Mouse (Mus musculus) liver, adult (tissue): ENCODE data around the gene Gm21969.

ENCODE experiments used
- GATA4 ChIP-seq: IDR thresholded peaks from 2 replicates; pipeline ENCODE4 v1.6.1; 2014; ENCODE audit warnings: mild to moderate bottlenecking, low read length; ENCODE audit not compliant: insufficient replicate concordance

The Gm21969 gene

DNA sequence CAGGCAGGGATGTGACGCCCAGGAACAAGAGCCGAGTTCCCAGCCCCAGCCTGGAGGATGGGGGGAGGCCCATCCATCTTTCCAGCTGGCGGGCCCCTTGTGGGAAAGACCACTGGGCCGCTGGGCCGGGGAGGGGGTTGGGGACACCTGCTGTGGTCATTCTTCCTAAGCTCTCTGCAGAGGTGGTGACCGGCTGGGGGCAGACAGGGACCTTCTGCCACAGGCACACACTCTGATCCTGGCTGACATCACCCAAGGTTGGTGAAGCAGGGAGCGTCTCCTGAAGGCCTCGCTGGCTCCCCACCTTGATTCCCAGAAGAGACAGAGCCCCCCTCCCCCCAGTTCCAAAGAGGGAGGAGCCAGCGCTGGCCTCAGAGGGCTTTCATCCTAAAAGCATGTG, 94.8 kb downstream of the Gm21969 start:
- no peak for TF ChIP-seq GATA4

DNA sequence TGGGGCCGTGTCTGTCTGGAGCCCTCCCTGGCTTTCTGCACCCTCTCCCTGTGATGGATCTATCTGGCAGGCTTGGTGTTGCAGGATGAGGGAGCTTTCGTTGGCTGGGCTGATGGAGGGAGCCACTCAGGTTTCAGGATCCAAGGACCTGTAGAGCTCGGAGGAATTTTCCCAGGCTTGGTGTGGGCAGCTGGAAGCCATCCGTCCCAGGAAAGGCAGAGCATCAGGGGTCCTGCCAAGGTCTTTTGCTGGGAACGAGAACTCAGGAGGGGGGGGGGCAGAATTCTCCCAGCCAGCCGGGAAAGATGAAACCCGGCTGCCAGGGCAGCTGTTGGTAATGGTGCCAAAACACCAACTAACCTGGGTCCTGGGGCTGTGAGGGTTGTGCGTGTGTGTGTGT, 95.6 kb downstream of the Gm21969 start:
- TF ChIP-seq GATA4, result no peak

DNA sequence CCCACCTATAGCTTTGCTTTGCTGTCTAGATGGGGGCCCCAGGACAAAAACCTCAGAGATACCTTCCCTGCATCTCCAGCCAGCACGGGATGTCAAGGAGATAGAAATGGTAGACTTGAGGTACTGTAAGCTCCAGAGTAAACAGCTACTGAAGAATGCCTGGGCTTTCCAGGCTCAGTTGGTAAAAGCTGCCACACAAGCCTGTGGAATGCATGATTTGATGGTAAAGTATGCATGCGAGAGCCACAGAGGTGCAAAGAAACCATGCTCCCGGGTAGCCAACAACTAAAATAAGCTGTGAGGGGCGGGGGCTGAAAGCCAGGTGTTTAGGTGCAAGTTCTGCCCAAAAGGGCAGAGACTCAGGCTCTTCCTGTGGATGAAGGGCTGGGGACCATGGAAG, 99.9 kb downstream of the Gm21969 start:
- no peak for TF ChIP-seq GATA4

DNA sequence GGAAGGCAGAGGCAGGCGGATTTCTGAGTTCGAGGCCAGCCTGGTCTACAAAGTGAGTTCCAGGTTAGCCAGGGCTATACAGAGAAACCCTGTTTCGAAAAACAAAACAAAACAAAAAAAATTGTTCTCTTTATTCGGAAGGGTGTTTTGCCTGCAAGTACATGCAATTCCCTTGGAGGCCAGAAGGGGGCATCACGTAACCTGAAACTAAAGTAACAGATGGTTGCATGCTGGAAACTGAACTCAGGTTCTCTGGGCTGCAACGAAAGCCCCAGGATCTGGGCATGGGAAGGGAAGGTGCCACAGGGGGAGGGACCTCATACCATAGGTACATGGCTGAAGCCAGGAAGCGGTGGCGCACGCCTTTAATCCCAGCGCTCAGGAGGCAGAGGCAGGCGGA, 100.5 kb downstream of the Gm21969 start:
- TF ChIP-seq GATA4, result no peak

DNA sequence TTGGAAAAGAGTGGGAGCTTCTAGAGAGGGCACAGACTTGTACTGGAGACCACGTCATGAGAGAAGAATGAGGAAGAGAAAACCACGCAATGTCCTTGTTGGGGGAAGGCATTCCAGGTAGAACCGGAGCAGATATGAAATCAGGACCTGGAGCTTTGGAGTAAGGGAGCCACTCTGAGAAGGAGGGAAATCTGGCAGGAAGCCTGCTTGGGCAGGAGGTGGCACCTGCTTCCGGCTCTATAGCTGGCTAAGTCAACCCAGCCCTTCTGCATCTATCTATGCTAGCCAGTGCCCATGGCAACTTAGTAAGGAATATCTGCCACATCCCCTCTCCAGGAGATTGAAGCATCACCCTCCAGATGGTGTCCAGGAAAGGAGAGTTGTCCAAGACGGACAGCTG, 103.0 kb downstream of the Gm21969 start:
- TF ChIP-seq GATA4, result no peak

DNA sequence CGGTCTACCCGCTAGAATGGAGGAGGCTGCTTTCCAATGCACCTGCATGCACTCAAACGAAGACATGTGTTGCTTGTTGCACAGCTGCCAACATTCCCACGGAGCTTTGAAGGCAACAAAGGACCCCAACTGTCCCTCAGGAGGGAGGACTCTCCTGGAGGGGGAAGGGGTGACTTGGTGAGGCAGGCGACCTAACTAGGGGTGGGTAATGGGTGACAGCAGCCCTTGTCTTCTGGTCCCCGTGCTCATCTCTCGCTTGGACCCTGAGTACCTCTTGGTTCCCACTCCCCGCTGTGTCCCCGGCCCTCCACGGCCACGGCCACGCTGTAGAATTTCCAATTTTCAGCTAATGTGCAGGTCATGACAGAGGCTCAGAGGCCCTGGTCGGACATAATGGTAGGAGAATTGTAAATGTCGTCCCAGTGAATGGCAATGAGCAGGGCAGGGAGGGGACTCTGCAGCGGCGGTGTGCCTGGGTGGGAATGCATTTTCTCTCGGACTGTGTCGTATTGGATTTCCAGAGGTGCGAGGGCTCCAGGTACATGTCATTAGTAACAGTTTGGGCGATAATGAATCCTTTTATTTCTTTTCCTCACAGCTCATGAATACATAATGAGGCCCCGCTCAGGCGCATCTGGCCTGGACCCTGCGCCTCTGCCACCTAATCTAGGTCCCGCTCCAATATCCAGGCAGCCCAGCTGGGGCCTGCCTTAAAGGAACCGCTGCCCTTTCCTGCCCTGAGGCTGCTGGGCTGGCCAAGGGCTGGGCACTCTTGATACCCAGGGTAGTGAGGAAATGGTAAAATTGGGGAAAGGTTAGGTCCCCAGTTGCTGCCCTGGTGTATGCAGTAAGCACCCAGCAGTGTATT, 107.7 kb downstream of the Gm21969 start:
- no peak for TF ChIP-seq GATA4
